Mouse (Mus musculus) brain, adult 2 months (tissue): ENCODE data around the gene Csmd2.

Source experiments
- DNase-seq: peaks from one replicate; pipeline ENCODE4 v3.0.0; 2011; ENCODE audit warnings: low read depth, low spot score

The Csmd2 gene

GRCm38 (mm10) chr4:128141161-128142101 lies 153.8 kb downstream of the Csmd2 start:
- DNase-seq: no peak

DNA sequence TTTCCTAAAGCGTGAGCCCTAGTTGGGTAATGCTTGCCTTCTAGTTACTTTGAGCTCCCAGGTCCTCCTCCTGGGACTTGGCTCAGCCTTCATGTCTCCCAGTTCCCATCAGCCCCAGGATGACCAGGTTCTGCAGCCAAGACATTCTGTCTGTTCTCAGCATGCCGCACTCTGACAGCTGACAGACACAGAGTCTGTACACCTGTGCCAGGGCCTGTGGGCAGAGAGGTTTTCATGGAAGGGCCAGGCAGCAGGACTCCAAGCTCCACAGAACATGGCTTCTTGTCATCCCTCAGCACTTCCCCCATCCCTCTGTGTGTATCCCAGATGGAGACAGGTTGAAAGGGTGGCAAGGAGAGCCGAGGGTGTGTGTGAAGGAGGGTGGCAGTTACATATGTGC lies 154.6 kb downstream of the Csmd2 start:
- DNase-seq: peak; percentile 95

GRCm38 (mm10) chr4:128143147-128143546 lies 155.5 kb downstream of the Csmd2 start:
- DNase-seq: no peak

GRCm38 (mm10) chr4:128149524-128149923 lies 161.9 kb downstream of the Csmd2 start:
- no peak for DNase-seq

DNA sequence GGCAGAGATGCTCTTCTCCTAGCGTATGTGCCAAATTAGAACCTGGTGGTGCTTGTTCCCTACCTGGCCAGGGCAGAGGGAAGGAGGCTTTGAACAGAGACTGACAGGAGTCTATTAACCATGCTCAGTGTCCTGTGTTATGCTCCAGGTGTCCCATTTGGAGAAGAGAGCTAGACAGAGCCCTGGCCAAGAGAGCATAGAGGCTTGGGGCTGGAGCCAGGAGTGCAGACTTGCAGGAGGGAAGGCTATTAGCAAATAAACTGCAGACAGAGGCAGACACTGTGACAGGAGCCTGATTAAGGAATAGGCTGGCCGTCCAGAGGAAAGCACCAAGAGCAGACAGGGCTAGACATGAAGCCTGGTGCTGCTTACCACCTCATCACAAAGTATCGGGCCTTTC lies 164.4 kb downstream of the Csmd2 start:
- peak; percentile 44 for DNase-seq

GRCm38 (mm10) chr4:128153144-128153543 lies 165.5 kb downstream of the Csmd2 start:
- no peak for DNase-seq

DNA sequence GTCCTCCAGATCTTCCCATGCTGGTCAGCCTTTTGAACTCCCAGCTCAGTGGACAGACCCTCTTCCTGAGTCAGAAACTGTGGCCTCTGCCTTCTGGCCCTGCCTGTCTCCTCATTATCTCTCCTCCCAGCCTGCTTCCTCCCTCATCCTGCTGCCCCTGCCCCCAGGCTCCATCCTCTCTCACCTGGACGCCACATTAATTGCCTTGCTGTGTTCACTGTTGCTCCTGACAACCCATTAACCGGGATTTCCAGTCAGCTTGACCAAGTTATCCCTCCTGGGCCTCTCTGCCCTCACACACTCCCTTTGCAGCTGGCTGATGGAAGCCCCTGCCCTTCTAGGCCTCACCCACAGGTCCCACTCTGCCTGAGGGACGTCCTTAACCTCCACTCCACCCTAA lies 167.6 kb downstream of the Csmd2 start:
- no peak for DNase-seq

DNA sequence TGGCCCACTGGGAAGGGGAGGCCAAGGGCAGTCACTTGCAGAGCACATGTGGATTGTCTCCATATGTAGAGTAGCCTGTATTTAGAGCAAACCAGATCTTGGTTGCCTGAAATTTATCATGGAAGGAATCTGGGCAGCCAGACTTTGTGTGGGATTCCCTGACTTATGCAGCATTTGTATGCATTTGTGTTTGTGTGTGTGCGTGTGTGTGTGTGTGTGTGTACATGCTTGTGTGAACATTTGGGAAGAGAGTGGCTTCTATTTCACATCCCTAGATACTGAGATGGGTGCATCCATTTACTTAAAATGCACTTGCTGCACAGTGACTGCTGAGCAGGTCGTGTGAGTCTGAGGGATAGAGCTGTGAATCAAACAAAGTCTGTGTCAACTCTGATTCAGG lies 173.0 kb downstream of the Csmd2 start:
- DNase-seq: no peak

GRCm38 (mm10) chr4:128170181-128170580 lies 182.5 kb downstream of the Csmd2 start:
- DNase-seq: no peak

DNA sequence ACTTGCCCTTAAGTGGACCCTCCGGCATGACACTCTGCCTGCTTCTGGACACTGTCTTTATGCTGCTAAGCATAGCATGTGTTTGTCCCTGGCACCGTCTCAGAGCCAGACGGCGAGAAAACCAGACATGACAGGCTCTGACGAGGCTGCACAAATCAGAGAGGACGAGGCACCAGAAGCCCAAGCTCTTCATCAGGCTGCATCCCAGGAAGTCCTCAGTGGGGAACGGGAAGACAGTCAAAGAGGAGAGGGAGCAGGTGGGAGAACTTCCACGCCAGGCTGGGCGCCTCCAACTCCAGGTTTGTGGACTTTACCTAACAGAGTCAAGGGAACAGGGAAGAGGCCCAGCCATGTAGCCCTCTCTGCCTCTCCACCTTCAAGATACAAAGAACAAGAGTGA lies 183.6 kb downstream of the Csmd2 start:
- DNase-seq: peak; percentile 91

- no peak for DNase-seq
Measured at GRCm38 (mm10) chr4:128171701-128172100, 184.0 kb downstream of the Csmd2 start.

GRCm38 (mm10) chr4:128178974-128179373 lies 191.3 kb downstream of the Csmd2 start:
- DNase-seq: peak; percentile 50

DNA sequence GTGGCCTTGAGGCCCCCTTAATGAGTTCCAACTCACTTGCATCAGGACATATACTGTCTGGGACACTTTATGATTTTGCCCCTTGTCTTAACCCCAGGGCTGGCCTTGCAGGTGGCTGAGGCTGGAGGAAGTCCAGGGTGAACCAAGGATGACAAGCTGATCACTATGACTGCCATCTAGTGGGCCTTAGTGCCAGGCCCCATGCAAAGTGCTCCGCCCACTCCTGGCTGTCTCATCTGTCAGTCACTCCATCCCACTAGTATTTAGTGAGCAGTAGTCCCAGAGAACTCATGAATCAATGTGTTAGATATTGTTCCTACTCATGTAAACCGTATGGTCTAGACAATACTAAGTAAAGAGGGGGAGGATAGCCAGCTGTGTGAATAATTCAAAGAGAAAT lies 191.9 kb downstream of the Csmd2 start:
- DNase-seq: peak; percentile 69

DNA sequence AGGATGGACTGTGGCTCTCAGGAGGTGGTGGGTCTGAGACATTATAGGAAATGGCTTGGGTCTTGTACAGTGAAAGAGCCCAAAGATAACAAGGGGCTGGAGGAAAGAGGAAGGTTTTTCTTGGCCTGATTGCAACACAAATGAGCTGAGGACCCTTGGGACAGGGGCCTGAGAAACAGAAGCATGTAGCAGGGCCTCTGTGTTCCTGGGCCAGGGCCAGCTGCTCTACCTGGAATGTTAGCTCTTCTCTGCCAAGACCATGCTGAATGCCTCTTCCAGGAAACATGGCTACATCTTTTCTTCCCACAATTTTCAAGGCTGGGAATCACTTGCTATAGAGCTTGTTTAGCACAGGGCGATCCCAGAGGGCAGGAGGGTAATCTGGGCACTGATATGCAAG lies 197.1 kb downstream of the Csmd2 start:
- DNase-seq: no peak

DNA sequence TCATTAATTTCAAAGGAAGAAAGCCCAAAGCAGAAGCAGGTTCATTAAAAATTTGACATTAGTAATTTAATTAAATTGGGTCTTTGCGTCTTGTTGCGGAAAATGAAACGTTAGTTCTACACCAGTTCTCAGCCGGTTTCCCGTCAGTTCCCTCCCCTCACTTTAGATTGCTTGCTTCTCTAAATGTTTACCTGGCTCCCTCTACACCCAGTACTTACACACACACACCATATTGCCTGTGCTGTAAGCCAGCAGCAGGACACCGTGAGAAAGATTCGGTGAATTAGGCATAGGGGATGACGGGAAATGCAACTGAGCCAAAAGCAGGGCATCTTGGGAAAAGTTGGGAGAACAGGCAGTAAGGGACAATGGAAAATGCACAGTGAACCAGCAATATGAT lies 206.8 kb downstream of the Csmd2 start:
- no peak for DNase-seq

- peak; percentile 96 for DNase-seq
Measured at GRCm38 (mm10) chr4:128217991-128218595, 230.4 kb downstream of the Csmd2 start.

DNA sequence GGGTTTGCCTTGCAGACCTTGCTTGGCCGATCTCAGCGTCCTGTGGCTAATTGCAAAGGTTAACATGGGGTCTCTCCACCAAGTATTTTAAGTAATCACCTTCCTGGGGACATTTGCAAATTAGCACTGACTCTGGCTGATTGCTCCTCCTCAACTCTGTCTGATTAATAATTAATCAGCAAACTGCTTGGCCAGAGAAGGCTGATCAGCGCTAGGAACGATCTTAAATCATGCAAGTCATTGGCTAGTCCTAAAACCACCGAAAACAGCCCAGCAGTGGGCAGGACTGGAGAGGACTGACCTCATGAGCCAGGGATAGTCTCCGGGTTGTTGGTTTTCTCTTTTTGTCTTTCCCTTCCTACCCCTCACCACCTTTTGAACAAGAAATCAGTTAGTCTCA lies 236.8 kb downstream of the Csmd2 start:
- no peak for DNase-seq

DNA sequence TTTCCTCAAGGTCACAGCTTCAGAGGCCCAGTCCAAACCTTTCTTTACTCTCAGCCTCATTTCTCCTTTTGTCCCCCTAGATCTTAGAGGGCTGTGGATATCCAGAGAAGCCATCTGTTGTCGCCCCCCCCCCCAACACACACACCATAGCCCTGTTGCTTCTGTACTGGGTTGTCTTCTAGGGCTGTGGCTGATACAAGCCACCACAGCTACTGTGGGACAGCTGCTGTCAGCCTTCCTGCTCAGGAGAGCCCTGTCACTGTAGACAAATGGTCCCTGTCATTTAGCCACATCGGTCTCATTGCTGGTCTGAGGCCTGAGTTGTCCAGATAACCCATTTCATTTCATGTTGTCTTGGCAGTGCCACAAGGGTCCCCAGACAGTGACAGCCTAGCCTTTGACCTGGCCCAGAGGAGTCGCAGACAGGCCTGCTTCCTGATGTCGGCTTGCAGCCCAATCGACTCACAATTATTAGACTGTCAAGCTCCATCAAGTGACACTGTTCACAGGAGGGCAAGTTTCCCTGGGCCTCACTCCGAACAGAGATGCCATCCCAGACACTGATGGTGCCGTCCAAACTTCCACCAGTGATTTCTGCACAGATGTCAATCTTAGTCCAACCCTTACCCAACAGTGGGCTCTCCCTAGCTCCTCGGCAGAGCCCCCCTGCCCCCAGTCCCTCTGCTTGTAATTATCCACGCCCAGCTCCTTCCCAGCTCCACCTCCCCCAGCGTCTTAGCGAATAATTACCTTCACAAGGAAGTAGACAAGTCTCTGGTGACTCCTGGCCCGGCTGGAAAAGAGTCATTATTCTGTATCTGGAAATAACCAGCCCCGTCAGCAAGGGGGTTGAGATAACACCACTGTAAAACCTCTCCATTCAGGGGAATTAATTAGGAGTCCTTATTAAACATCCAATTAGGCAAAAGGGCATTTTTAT lies 240.0 kb downstream of the Csmd2 start:
- no peak for DNase-seq

DNA sequence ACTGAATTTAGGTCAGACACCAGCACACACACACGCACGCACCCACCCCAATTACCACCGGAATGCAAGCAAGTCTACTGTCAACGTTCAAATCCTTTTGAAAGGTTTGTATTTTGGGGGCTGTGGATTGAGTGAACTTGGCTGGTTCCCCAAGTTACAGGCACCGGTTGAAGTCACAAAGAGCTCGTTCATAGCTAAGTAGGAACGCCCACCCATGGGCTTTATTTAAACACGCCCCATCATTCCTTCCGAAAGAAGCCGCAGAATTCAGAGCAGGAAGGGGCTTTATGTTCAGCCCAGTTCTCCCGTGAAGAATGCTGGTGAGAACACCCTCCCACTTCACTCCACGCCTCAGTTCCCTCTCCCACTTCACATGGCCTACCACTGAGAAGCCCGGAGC lies 245.8 kb downstream of the Csmd2 start:
- peak; percentile 70 for DNase-seq

DNA sequence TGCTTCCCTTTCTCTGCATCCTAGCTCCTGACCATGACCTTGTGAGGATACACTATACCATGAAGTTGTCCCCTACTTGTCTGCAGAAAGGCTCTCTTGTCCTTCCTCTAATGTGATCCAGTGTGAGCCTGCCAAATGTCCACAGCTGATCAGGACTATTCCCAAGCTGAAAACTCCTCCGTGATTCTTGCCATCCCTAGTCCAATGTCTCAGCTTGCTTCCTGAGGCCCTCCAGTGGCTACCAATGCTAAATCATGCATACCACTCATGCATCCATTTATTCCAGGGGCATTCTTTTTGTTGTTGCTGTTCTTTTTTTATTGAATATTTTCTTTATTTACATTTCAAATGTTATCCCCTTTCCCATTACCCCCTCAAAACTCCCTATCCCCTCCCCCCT lies 251.5 kb downstream of the Csmd2 start:
- peak; percentile 68 for DNase-seq

DNA sequence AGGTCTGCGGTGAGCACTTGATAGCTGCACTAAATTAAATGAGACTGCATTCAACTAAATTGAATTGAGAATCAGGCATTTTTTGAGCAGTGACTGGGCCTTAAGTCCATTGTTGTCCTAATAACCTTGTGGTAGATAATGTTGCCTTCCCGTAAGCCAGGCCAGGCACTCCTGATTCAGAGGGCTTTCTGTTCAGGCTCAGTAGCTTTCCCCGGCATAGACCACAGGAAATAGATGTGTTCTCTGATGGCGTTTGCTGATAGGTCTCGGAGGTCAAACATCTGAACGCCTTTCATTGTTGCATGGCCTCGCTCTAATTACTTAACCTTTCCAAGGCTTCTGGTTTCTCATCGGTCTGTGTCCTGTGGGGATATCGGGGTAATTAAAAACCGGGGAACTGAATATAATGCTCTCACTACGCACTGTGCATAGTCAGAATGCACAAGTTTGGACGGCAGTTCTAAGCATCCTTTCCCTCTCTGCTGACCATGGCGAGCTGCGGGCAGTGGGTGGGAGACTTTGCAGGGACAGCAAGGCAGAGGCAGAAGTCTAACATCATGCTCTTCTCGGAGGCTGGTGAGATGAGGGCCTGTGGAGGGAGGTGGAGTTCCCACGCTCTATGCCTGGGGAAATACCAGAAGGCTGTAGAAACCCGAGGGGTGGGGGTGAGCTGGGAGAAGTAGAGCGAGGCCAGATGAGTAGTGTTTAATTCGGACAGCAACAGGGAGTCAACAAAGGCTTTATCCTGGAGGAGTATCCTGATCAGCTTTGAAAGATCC lies 253.6 kb downstream of the Csmd2 start:
- peak; percentile 41 for DNase-seq
